Mouse (Mus musculus): Measurements from ENCODE around the gene Eppin.
"Not testable (repeated sequence)": the region's sequence is repeated elsewhere in the genome, so short reads cannot be mapped to it uniquely, and the experiment has no call there.

Gene Eppin

GRCm38 (mm10) chr2:164593494-164593893, at the start of gene Eppin:
Gene Eppin, minus strand, starts transcription at chr2:164593594.
- no peak for DNase-seq (ENCODE audit: low spot score)

- no peak for DNase-seq (ENCODE audit: low spot score)
Observed at GRCm38 (mm10) chr2:164641881-164642673, 48.7 kb upstream of the Eppin start.

GRCm38 (mm10) chr2:164641129-164641528, 47.7 kb upstream of the Eppin start:
- no peak for DNase-seq (ENCODE audit: low spot score)

- no peak for DNase-seq (ENCODE audit: low spot score)
Observed at GRCm38 (mm10) chr2:164638696-164639095, 45.3 kb upstream of the Eppin start, which contains the start of gene Wfdc16. Gene Wfdc16, minus strand, starts transcription at chr2:164638796.

- DNase-seq (ENCODE audit: low spot score), result no peak
Observed at GRCm38 (mm10) chr2:164635266-164635665, 41.9 kb upstream of the Eppin start.

GRCm38 (mm10) chr2:164621775-164622174, 28.4 kb upstream of the Eppin start:
- no peak for DNase-seq (ENCODE audit: low spot score)

- no peak for DNase-seq (ENCODE audit: low spot score)
Observed at GRCm38 (mm10) chr2:164619050-164619449, 25.7 kb upstream of the Eppin start.

GRCm38 (mm10) chr2:164615386-164615785, 22.0 kb upstream of the Eppin start:
- DNase-seq (ENCODE audit: low spot score), result no peak

- DNase-seq (ENCODE audit: low spot score), result peak; percentile 36
Observed at GRCm38 (mm10) chr2:164613471-164613870, 20.1 kb upstream of the Eppin start, which contains the start of the genes Wfdc6b and Wfdc8. Gene Wfdc6b, plus strand, starts transcription at chr2:164613522. Gene Wfdc8, minus strand, starts transcription at chr2:164613626.

GRCm38 (mm10) chr2:164608781-164609180, 15.4 kb upstream of the Eppin start:
- no peak for DNase-seq (ENCODE audit: low spot score)

- no peak for DNase-seq (ENCODE audit: low spot score)
Observed at GRCm38 (mm10) chr2:164604411-164604810, 11.0 kb upstream of the Eppin start.

- no peak for DNase-seq (ENCODE audit: low spot score)
Observed at GRCm38 (mm10) chr2:164603482-164603881, 10.1 kb upstream of the Eppin start.

GRCm38 (mm10) chr2:164600179-164600578, 6.8 kb upstream of the Eppin start:
- no peak for DNase-seq (ENCODE audit: low spot score)

GRCm38 (mm10) chr2:164592014-164592413, 1.4 kb downstream of the Eppin start:
- no peak for DNase-seq (ENCODE audit: low spot score)

- DNase-seq (ENCODE audit: low spot score), result not testable (repeated sequence)
Observed at GRCm38 (mm10) chr2:164585025-164585725, 8.2 kb downstream of the Eppin start, which contains the start of gene Wfdc6a. Gene Wfdc6a, minus strand, starts transcription at chr2:164585447.

- DNase-seq (ENCODE audit: low spot score), result not testable (repeated sequence)
Observed at GRCm38 (mm10) chr2:164573359-164573758, 20.0 kb downstream of the Eppin start, which contains the start of gene Spint3. Gene Spint3, minus strand, starts transcription at chr2:164573459.

GRCm38 (mm10) chr2:164567460-164567859, 25.9 kb downstream of the Eppin start:
- no peak for DNase-seq (ENCODE audit: low spot score)

GRCm38 (mm10) chr2:164566997-164567396, 26.4 kb downstream of the Eppin start:
- DNase-seq (ENCODE audit: low spot score), result no peak

GRCm38 (mm10) chr2:164564346-164564745, 29.0 kb downstream of the Eppin start:
- DNase-seq (ENCODE audit: low spot score), result no peak

GRCm38 (mm10) chr2:164563339-164564038, 29.9 kb downstream of the Eppin start:
- peak; percentile 34 for DNase-seq (ENCODE audit: low spot score)

- peak; percentile 35 for DNase-seq (ENCODE audit: low spot score)
Observed at GRCm38 (mm10) chr2:164562391-164563188, 30.8 kb downstream of the Eppin start, which contains the start of gene Wfdc2. Gene Wfdc2, plus strand, starts transcription at chr2:164562413.

Data from ovary, postnatal 14 days (tissue).